Mouse (Mus musculus): Measurements from ENCODE around the gene Ccdc117. TPM values are rescaled to one million over a fixed set of nuclear protein-coding genes. Genes with fewer than 3 reads are reported as not detected.

Ccdc117 gene
- polyA plus RNA-seq, 1 experiment from 2014 or later = 27.4 TPM

DNA sequence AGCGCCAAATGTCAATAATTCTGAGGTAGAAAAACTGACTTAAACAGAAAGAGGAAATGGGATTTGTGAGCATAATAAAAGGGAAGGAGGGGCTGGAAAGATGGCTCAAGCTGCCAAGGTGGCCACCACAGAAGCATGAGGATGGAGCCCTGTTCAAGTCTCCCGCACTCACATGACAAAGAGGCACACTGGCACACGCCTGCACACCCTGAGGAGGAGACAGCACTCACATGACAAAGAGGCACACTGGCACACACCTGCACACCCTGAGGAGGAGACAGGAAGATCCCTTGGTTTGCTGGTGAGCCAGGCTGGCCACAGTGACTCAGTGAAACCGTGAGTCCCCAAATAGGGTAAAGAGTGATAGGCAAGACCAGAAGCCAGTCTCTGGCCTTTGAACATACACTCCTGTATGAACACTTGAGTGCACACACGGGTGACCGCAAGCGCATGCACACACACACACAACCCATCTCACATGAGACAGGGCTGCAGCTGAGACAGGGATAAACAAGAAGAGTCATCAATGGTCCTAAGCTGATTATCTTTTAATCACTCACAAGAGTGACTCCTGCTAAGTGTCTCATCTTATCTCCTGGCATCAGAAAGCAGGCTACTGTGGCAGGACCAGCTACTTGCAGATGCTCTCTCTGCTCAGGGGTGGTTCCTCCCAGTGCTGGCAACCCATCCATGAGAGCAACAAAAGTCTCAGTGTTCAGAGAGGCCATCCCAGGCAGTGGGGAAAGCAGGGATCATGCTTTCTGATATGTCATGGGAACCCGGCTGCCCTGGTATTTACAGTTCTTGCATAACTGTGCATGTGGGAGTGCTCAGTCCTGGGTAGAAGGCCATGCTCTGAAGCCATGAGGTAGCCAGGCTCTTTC, 32.5 kb downstream of the Ccdc117 start:
- no peaks in the 10 kb centered on the region for H3K27me3 ChIP-seq (ENCODE audit: control insufficient read depth, insufficient read depth, low read length)
- H3K4me3 ChIP-seq (ENCODE audit: low read depth, low read length) = no peak overlapping the region
- DNase-seq (ENCODE audit: low spot score, missing footprints) (peak; percentile 60), ATAC-seq (ENCODE audit: low FRiP score) (no peak)
- H3K9ac ChIP-seq (ENCODE audit: low read length) = no peak overlapping the region
- no peaks in the 10 kb centered on the region for H3K36me3 ChIP-seq (ENCODE audit: control insufficient read depth, insufficient read depth, low read length)
- 83% methylated on average over 8 of the region's 8 CpGs for WGBS
- H3K4me2 ChIP-seq = no peak overlapping the region
- no peak overlapping the region for H3K27ac ChIP-seq (ENCODE audit: low read depth, low read length)
- H3K9me3 ChIP-seq (ENCODE audit: control insufficient read depth, low read length) = no peaks in the 10 kb centered on the region
- no peaks in the 10 kb centered on the region for H3K4me1 ChIP-seq (ENCODE audit: control insufficient read depth, insufficient read depth, low read length)

DNA sequence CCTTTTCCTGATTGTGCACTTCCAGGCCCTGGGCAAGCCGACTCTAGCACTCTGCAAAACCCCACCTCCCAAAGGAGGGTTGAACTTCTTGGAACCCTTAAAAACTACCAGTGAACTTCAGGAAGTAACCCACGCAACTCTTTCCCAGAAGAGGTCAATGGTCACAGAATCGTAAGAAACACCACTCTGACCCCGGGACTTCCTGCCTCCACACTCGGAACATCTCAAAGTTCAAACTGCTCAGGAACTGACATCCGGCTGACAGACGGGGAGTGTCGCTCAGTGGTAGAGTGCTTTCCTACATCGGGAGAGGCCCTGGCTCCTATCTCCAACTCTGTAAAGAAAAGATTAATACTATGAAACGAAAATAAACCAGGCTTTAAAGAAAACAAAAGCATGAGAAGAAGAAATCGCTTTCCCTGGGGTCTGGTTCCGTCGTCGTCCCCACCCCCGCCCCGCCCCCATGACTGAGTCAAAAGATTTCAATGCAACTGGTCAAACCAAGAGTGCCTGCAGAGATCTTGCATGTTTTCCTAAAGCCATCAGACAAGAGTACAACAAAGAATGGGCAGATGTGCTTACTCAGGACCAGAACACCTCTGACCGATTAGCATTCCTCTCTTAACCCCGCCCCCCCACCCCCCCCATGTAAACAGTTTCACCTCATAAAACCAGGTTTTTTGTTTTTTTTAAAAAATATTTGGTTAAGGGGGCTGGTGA, 36.0 kb downstream of the Ccdc117 start:
- Histone ChIP-seq H3K9ac (ENCODE audit: low read length) (no peak overlapping the region), H3K4me1 (ENCODE audit: control insufficient read depth, insufficient read depth, low read length) (no peaks in the 10 kb centered on the region), H3K36me3 (ENCODE audit: control insufficient read depth, insufficient read depth, low read length) (no peaks in the 10 kb centered on the region), H3K27ac (ENCODE audit: low read depth, low read length) (no peak overlapping the region), H3K4me3 (ENCODE audit: low read depth, low read length) (no peak overlapping the region), H3K9me3 (ENCODE audit: control insufficient read depth, low read length) (no peaks in the 10 kb centered on the region), H3K27me3 (ENCODE audit: control insufficient read depth, insufficient read depth, low read length) (no peaks in the 10 kb centered on the region), H3K4me2 (no peak overlapping the region; the same call in 1 of the 2 replicates)
- WGBS = 31% methylated on average over 18 of the region's 18 CpGs
- ATAC-seq (ENCODE audit: low FRiP score) (no peak), DNase-seq (ENCODE audit: low spot score, missing footprints) (peak; percentile 83)

DNA sequence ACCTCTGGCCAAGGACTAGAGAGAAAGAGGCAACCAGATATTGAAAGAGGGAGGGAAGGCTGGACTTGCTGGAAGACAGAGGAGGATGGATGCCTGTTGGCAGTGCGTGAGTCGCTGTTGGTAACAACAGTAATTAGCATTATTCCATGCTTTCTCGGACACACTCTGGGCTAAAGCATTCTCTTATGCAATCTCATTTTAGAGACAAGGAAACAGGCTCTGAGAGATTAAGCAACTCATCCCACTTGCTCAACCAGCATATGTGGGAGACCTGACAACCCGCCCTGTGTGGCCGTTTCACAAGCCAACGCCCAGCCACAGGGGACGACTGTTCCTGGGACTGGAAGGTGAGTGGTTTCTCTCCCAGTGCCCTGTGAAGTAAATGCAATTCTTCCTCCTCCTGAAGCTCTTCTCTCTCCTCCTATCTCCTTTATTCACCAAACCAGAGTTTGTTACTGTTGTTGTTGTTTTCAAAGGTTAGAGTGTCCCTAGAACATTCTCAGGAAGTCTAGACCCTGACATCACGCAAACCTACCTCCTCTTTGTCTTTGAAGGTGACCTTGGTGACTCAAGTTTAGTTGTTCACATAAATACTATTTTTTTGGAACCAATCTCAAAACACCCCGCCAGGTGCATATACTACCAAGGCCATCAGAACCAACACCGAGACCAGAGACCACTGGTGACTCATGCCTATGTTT, 39.5 kb downstream of the Ccdc117 start:
- Histone ChIP-seq H3K27me3 (ENCODE audit: control insufficient read depth, insufficient read depth, low read length) (no peaks in the 10 kb centered on the region), H3K9me3 (ENCODE audit: control insufficient read depth, low read length) (no peaks in the 10 kb centered on the region), H3K4me3 (ENCODE audit: low read depth, low read length) (no peak overlapping the region), H3K4me2 (no peak overlapping the region), H3K4me1 (ENCODE audit: control insufficient read depth, insufficient read depth, low read length) (no peaks in the 10 kb centered on the region), H3K36me3 (ENCODE audit: control insufficient read depth, insufficient read depth, low read length) (no peaks in the 10 kb centered on the region), H3K27ac (ENCODE audit: low read depth, low read length) (no peak overlapping the region), H3K9ac (ENCODE audit: low read length) (no peak overlapping the region)
- WGBS = 90% methylated on average over 10 of the region's 10 CpGs
- ATAC-seq (ENCODE audit: low FRiP score) (no peak), DNase-seq (ENCODE audit: low spot score, missing footprints) (peak; percentile 65)

DNA sequence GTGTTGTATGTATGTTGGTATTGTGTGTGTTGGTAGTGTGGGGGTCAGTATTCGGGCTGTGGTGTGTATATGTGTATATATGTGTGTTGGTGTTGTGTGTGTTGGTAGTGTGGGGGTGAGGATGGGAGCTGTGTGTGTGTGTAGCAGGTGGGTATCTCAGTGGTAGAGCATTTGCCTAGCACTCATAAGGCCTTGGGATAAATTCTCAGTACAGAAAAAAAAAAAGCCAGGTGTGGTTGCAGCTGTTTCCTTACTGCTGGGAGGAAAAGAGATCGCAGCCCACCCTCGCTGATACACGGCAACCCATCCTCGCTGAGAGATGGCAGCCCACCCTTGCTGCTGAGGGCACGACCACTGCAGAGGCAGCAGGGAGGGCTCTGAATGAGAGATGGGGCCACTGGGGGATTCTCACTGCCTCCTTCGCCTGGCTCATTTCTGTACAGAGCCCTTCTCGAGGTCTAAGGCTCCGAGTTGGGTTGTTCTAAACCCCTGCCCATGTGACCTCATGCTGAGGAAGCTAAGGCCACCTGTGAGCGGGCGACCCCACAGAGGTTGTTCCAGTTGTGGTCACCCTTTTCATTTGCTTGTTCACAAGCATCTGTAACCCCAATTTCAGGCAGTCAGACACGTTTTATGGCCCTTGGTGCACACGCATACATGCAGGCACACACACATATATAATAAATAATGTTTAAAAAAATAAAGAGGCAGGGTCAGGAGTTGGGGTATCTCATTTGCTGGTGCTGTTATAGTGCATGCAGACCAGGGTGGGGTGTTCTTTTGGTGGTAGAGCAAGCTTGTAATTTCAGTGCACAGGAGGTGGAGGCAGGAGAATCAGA, 40.9 kb downstream of the Ccdc117 start:
- no peaks in the 10 kb centered on the region for H3K4me1 ChIP-seq (ENCODE audit: control insufficient read depth, insufficient read depth, low read length)
- H3K9ac ChIP-seq (ENCODE audit: low read length) = no peak overlapping the region
- H3K4me2 ChIP-seq = no peak overlapping the region
- DNase-seq (ENCODE audit: low spot score, missing footprints) (peak; percentile 31), ATAC-seq (ENCODE audit: low FRiP score) (no peak)
- 78% methylated on average over 13 of the region's 13 CpGs for WGBS
- H3K9me3 ChIP-seq (ENCODE audit: control insufficient read depth, low read length) = no peaks in the 10 kb centered on the region
- H3K27me3 ChIP-seq (ENCODE audit: control insufficient read depth, insufficient read depth, low read length) = no peaks in the 10 kb centered on the region
- no peak overlapping the region for H3K4me3 ChIP-seq (ENCODE audit: low read depth, low read length)
- no peak overlapping the region for H3K27ac ChIP-seq (ENCODE audit: low read depth, low read length)
- no peaks in the 10 kb centered on the region for H3K36me3 ChIP-seq (ENCODE audit: control insufficient read depth, insufficient read depth, low read length)

DNA sequence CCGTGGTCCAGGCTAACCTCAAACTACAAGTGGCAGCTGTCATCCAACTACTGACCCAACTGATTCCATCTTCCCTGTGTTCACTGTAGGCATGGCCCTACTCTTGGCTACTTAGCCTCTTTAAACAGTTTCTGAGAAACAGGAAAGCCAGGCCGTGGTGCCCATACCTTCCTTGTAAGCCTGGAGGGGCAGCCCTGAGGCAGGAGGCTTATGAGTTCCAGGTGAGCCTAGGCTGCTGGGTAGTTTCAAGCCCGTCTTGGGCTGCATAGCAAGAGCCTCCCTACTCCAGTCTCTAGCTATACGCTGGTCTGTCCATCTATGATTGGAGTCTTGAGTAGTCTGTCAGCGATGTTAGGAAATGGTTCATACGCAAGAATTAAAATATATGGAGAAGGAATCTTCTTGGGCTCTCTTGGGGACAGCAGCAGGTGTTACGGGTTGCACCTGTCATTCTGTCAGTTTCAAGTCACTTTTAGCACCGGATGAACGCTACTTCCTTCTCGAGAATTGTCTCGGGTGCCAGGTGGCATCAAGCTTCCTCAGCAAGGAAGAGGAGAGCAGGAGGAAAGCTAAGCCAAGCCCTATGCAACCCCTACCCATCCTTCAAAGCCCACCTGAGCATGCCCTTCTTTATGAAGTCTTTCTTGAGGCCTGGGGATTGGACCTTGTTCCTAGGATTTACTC, 41.9 kb downstream of the Ccdc117 start:
- Histone ChIP-seq H3K4me2 (no peak overlapping the region), H3K27ac (ENCODE audit: low read depth, low read length) (no peak overlapping the region), H3K36me3 (ENCODE audit: control insufficient read depth, insufficient read depth, low read length) (no peaks in the 10 kb centered on the region), H3K4me1 (ENCODE audit: control insufficient read depth, insufficient read depth, low read length) (peaks cover 3% of the 10 kb centered on the region; the same call in 1 of the 2 replicates), H3K9ac (ENCODE audit: low read length) (no peak overlapping the region), H3K9me3 (ENCODE audit: control insufficient read depth, low read length) (no peaks in the 10 kb centered on the region), H3K27me3 (ENCODE audit: control insufficient read depth, insufficient read depth, low read length) (no peaks in the 10 kb centered on the region), H3K4me3 (ENCODE audit: low read depth, low read length) (no peak overlapping the region)
- ATAC-seq (ENCODE audit: low FRiP score) (no peak), DNase-seq (ENCODE audit: low spot score, missing footprints) (peak; percentile 59)
- WGBS = 89% methylated on average over 11 of the region's 11 CpGs

DNA sequence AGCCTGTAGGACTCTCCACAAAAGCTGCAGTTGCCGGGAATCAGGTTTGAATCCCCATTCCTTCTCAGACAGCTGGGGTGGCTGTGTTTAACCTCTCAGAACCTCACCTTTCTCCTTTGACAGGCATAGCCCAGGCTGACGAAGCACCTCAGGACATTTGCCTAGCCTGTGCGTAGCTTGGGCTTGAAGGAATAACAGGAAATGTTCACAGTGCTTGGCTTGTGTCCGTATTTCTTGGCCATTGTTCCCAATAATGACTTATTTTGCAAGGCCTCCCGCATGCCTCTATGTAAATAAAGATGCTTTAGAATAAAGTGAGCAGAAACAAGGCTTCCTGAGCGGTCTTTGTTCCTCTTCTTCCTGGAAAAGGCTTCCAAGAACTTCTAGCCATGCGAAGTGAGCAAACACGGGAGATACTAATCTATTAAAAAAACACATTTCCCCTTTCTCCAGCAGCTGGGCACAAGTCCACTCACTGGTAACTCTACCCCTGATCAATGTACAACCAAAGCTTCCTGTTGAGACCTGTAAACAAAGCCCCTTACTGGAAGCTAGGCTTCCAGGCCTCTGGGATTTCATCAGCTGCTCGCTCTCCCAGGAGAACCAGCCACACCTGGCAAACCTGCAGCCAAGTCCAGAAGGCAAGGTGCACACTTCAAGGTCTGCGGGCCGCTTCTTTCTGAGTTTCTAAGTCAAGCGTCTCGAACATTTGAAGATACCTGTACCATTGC, 42.9 kb downstream of the Ccdc117 start:
- DNase-seq (ENCODE audit: low spot score, missing footprints) (peak; percentile 47), ATAC-seq (ENCODE audit: low FRiP score) (no peak)
- WGBS = 81% methylated on average over 13 of the region's 13 CpGs
- Histone ChIP-seq H3K36me3 (ENCODE audit: control insufficient read depth, insufficient read depth, low read length) (no peaks in the 10 kb centered on the region), H3K27me3 (ENCODE audit: control insufficient read depth, insufficient read depth, low read length) (no peaks in the 10 kb centered on the region), H3K4me3 (ENCODE audit: low read depth, low read length) (no peak overlapping the region), H3K4me1 (ENCODE audit: control insufficient read depth, insufficient read depth, low read length) (peaks cover 3% of the 10 kb centered on the region; the same call in 1 of the 2 replicates), H3K27ac (ENCODE audit: low read depth, low read length) (no peak overlapping the region), H3K9ac (ENCODE audit: low read length) (no peak overlapping the region), H3K4me2 (no peak overlapping the region), H3K9me3 (ENCODE audit: control insufficient read depth, low read length) (no peaks in the 10 kb centered on the region)

DNA sequence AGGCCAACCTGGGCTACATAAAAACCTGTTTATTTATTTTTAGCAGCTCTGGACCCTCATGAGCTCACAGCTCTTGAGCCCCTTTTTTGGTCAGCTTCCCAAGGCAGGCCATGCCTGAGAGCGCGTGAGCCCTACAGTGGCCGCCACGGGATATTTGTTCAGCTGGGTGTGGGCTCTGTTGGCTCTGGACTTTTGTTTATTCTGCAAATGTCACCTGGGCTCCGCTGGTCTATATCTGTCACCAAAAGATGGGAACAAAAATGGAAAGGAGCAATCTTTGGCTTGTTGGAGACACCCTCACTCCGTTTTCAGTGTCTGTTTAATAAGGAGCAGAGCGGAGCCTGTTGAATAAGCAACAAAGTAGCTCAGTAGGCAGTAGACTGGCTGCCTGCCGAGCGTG, 43.6 kb downstream of the Ccdc117 start:
- Histone ChIP-seq H3K9me3 (ENCODE audit: control insufficient read depth, low read length) (no peaks in the 10 kb centered on the region), H3K27me3 (ENCODE audit: control insufficient read depth, insufficient read depth, low read length) (no peaks in the 10 kb centered on the region), H3K27ac (ENCODE audit: low read depth, low read length) (no peak overlapping the region), H3K4me1 (ENCODE audit: control insufficient read depth, insufficient read depth, low read length) (peaks cover 3% of the 10 kb centered on the region; the same call in 1 of the 2 replicates), H3K4me2 (no peak overlapping the region), H3K9ac (ENCODE audit: low read length) (no peak overlapping the region), H3K4me3 (ENCODE audit: low read depth, low read length) (no peak overlapping the region), H3K36me3 (ENCODE audit: control insufficient read depth, insufficient read depth, low read length) (no peaks in the 10 kb centered on the region)
- ATAC-seq (ENCODE audit: low FRiP score) (no peak), DNase-seq (ENCODE audit: low spot score, missing footprints) (peak; percentile 28)
- WGBS = 82% methylated on average over 9 of the region's 9 CpGs
